Mouse (Mus musculus) urinary bladder, postnatal 36 days (tissue): ENCODE measurements around the gene Plekhm2.
A peak's percentile ranks its signal among the peaks of the same experiment; 100 is the strongest.

Experiments used
- DNase-seq, 2 experiments: peaks; one replicate each; pipeline ENCODE4 v3.0.0; 2022; ENCODE audit warnings: low spot score in 2 of 2, mixed read lengths in 1 of 2

Gene Plekhm2

GRCm38 (mm10) chr4:141664799-141665198 lies at the start of gene Plekhm2:
Plekhm2 (minus strand) TSS chr4:141664899.
- DNase-seq = no peak

GRCm38 (mm10) chr4:141713598-141714142 lies 49.0 kb upstream of the Plekhm2 start:
- DNase-seq = no peak

GRCm38 (mm10) chr4:141711250-141711649 lies 46.6 kb upstream of the Plekhm2 start:
- DNase-seq = no peak

GRCm38 (mm10) chr4:141708971-141709370 lies 44.3 kb upstream of the Plekhm2 start:
- DNase-seq = no peak

GRCm38 (mm10) chr4:141708005-141708404 lies 43.3 kb upstream of the Plekhm2 start:
- DNase-seq = no peak

GRCm38 (mm10) chr4:141705331-141705730 lies 40.6 kb upstream of the Plekhm2 start:
- no peak for DNase-seq

GRCm38 (mm10) chr4:141704625-141705024 lies 39.9 kb upstream of the Plekhm2 start:
- no peak for DNase-seq

GRCm38 (mm10) chr4:141694719-141695118 lies 30.0 kb upstream of the Plekhm2 start:
- DNase-seq = no peak

- no peak for DNase-seq
Observed at GRCm38 (mm10) chr4:141688505-141688904, 23.8 kb upstream of the Plekhm2 start.

GRCm38 (mm10) chr4:141686525-141686924 lies 21.8 kb upstream of the Plekhm2 start:
- no peak for DNase-seq

GRCm38 (mm10) chr4:141686093-141686492 lies 21.4 kb upstream of the Plekhm2 start:
- DNase-seq = no peak

- DNase-seq = no peak
Observed at GRCm38 (mm10) chr4:141685499-141685898, 20.8 kb upstream of the Plekhm2 start, which contains the start of gene Rsc1a1. Rsc1a1 (minus strand) TSS chr4:141685599.

- no peak for DNase-seq
Observed at GRCm38 (mm10) chr4:141682706-141683230, 18.1 kb upstream of the Plekhm2 start.

GRCm38 (mm10) chr4:141681767-141682166 lies 17.1 kb upstream of the Plekhm2 start:
- DNase-seq = peak; percentile 20 to 24

GRCm38 (mm10) chr4:141680892-141681291 lies 16.2 kb upstream of the Plekhm2 start:
- no peak for DNase-seq

GRCm38 (mm10) chr4:141679016-141679415 lies 14.3 kb upstream of the Plekhm2 start:
- no peak for DNase-seq

- no peak for DNase-seq
Observed at GRCm38 (mm10) chr4:141676462-141676979, 11.8 kb upstream of the Plekhm2 start.

- DNase-seq = no peak
Observed at GRCm38 (mm10) chr4:141672325-141672724, 7.6 kb upstream of the Plekhm2 start.

- no peak for DNase-seq
Observed at GRCm38 (mm10) chr4:141671389-141671788, 6.7 kb upstream of the Plekhm2 start.

GRCm38 (mm10) chr4:141669898-141670712 lies 5.4 kb upstream of the Plekhm2 start:
- peak; percentile 44 to 68 for DNase-seq

GRCm38 (mm10) chr4:141664011-141664745 lies 521 bp downstream of the Plekhm2 start:
- peak; percentile 73 to 75 for DNase-seq
